Comparison of ENCODE assay signal across 13 mouse cellular contexts in genomic region chr16:58461856-58462518, GRCm38 (mm10). TPM values are rescaled to one million over a fixed set of nuclear protein-coding genes. Genes with fewer than 3 reads are reported as not detected.
DNase-seq lines count a peak whose midpoint lies in the region; ATAC-seq and TF ChIP-seq lines count a peak whose summit lies in the region.
"Had no signal": no experiment of that assay in that cellular context is flagged by ENCODE, and none has a peak within 500 bp of the region (broad histone marks: within the 10 kb centered on the region; RNA-seq: fewer than 3 reads in every experiment).

No protein-coding gene starts in this region.

- in situ Hi-C loops in CH12.LX (cut with MboI; ENCODE audit: low pct_ligation_motif_present, low pct_unique_long_range_greater_than_20kb, low sequenced_read_pairs): loop anchor here (5.0 kb wide), 1 partner anchor 160 kb away; no protein-coding TSS in a partner anchor

- H3K27ac ChIP-seq in hindbrain, postnatal 0 days: no peak overlapping the region
- no peak overlapping the region for H3K27ac ChIP-seq in hindbrain, embryonic 10.5 days
- no peak overlapping the region for H3K27ac ChIP-seq in CH12.LX (ENCODE audit: insufficient read depth, low read depth)
- H3K27ac ChIP-seq in forebrain, postnatal 0 days (ENCODE audit: low read depth, low read length): no peak overlapping the region
- no peak overlapping the region for H3K27ac ChIP-seq in kidney, embryonic 16.5 days (ENCODE audit: low read length)
- no peak overlapping the region for H3K27ac ChIP-seq in midbrain, embryonic 15.5 days
- H3K27ac ChIP-seq: embryonic facial prominence, embryonic 13.5 days; macrophage; neural tube, embryonic 13.5 days had no signal

- no peaks in the 10 kb centered on the region for H3K79me2 ChIP-seq in CH12.LX (replicated peaks; ENCODE audit: control insufficient read depth, extremely low read depth, insufficient read depth, poor library complexity, severe bottlenecking)

- no peaks in the 10 kb centered on the region for H3K4me1 ChIP-seq in hindbrain, postnatal 0 days (ENCODE audit: insufficient read depth, low read length)
- H3K4me1 ChIP-seq in hindbrain, embryonic 10.5 days (replicated peaks): no peaks in the 10 kb centered on the region
- peaks cover 13 to 42% of the 10 kb centered on the region in 2 experiments for H3K4me1 ChIP-seq in CH12.LX (ENCODE audit: control insufficient read depth in 1 of 2, insufficient read depth in 2 of 2)
- H3K4me1 ChIP-seq in forebrain, postnatal 0 days (ENCODE audit: insufficient read depth): no peaks in the 10 kb centered on the region
- 0 out of 2 replicates have a peak, but pooled peaks cover 1% of the 10 kb centered on the region for H3K4me1 ChIP-seq in kidney, embryonic 16.5 days (ENCODE audit: insufficient read depth, low read length)
- no peaks in the 10 kb centered on the region for H3K4me1 ChIP-seq in midbrain, embryonic 15.5 days
- H3K4me1 ChIP-seq: embryonic facial prominence, embryonic 13.5 days; neural tube, embryonic 13.5 days had no signal

- WGBS in hindbrain, postnatal 0 days: 91% methylated on average over 2 of the region's 2 CpGs
- WGBS in hindbrain, embryonic 10.5 days: 93% methylated on average over 2 of the region's 2 CpGs
- 96% methylated on average over 2 of the region's 2 CpGs for WGBS in forebrain, postnatal 0 days
- 93% methylated on average over 2 of the region's 2 CpGs for WGBS in kidney, embryonic 16.5 days
- 92% methylated on average over 2 of the region's 2 CpGs for WGBS in midbrain, embryonic 15.5 days

- peak; percentile 83 for TF ChIP-seq RAD21 in CH12.LX (IDR thresholded peaks at IDR 0.05; ENCODE audit: low read depth, low read length)

- no peak for TF ChIP-seq EP300 in CH12.LX (IDR thresholded peaks at IDR 0.05; ENCODE audit: low read length)

- peaks cover 19% of the 10 kb centered on the region for H3K36me3 ChIP-seq in hindbrain, postnatal 0 days (ENCODE audit: insufficient read depth, low read length)
- H3K36me3 ChIP-seq in hindbrain, embryonic 10.5 days: peaks cover 94% of the 10 kb centered on the region
- H3K36me3 ChIP-seq in CH12.LX (replicated peaks in 1 of 2; ENCODE audit: control insufficient read depth in 1 of 2, insufficient read depth in 1 of 2, low read length in 1 of 2): peaks cover 13 to 37% of the 10 kb centered on the region in 2 experiments
- peaks cover 45% of the 10 kb centered on the region for H3K36me3 ChIP-seq in forebrain, postnatal 0 days (ENCODE audit: insufficient read depth)
- peaks cover 30% of the 10 kb centered on the region; the same call in 1 of the 2 replicates for H3K36me3 ChIP-seq in kidney, embryonic 16.5 days (ENCODE audit: insufficient read depth, low read length)
- H3K36me3 ChIP-seq in midbrain, embryonic 15.5 days (replicated peaks): peaks cover 11% of the 10 kb centered on the region; the same call in 1 of the 2 replicates

- no peaks in the 10 kb centered on the region for H3K9me3 ChIP-seq in hindbrain, postnatal 0 days (ENCODE audit: low read length)
- H3K9me3 ChIP-seq in hindbrain, embryonic 10.5 days: no peaks in the 10 kb centered on the region
- no peaks in the 10 kb centered on the region for H3K9me3 ChIP-seq in CH12.LX (replicated peaks; ENCODE audit: low read length)
- no peaks in the 10 kb centered on the region for H3K9me3 ChIP-seq in forebrain, postnatal 0 days (ENCODE audit: low read length)
- H3K9me3 ChIP-seq in kidney, embryonic 16.5 days (ENCODE audit: low read length): no peaks in the 10 kb centered on the region
- H3K9me3 ChIP-seq in midbrain, embryonic 15.5 days: no peaks in the 10 kb centered on the region
- H3K9me3 ChIP-seq: embryonic facial prominence, embryonic 13.5 days; neural tube, embryonic 13.5 days had no signal

- dilution Hi-C loops in CH12.LX (cut with MboI; ENCODE audit: extremely low pct_ligation_motif_present, extremely low pct_unique_long_range_greater_than_20kb, low sequenced_read_pairs): no loop called here

- H3K27me3 ChIP-seq in hindbrain, postnatal 0 days (ENCODE audit: insufficient read depth, low read length): no peaks in the 10 kb centered on the region
- H3K27me3 ChIP-seq in hindbrain, embryonic 10.5 days (ENCODE audit: insufficient read depth, poor library complexity, severe bottlenecking): no peaks in the 10 kb centered on the region
- no peaks in the 10 kb centered on the region for H3K27me3 ChIP-seq in CH12.LX (replicated peaks)
- H3K27me3 ChIP-seq in forebrain, postnatal 0 days (ENCODE audit: insufficient read depth, low read length): no peaks in the 10 kb centered on the region
- H3K27me3 ChIP-seq in kidney, embryonic 16.5 days (ENCODE audit: insufficient read depth, low read length): no peaks in the 10 kb centered on the region
- H3K27me3 ChIP-seq in midbrain, embryonic 15.5 days (replicated peaks): no peaks in the 10 kb centered on the region
- H3K27me3 ChIP-seq: embryonic facial prominence, embryonic 13.5 days; neural tube, embryonic 13.5 days had no signal

- no peak overlapping the region for H3K9ac ChIP-seq in hindbrain, postnatal 0 days (replicated peaks; ENCODE audit: low read length)
- H3K9ac ChIP-seq in CH12.LX (ENCODE audit: insufficient read depth, low read depth): no peak overlapping the region
- H3K9ac ChIP-seq in forebrain, postnatal 0 days: no peak overlapping the region
- H3K9ac ChIP-seq in kidney, embryonic 16.5 days (replicated peaks; ENCODE audit: low read length): no peak overlapping the region
- no peak overlapping the region for H3K9ac ChIP-seq in midbrain, embryonic 15.5 days
- H3K9ac ChIP-seq: embryonic facial prominence, embryonic 13.5 days; neural tube, embryonic 13.5 days had no signal

- H3K4me3 ChIP-seq in hindbrain, postnatal 0 days (ENCODE audit: low read length): no peak overlapping the region
- H3K4me3 ChIP-seq in hindbrain, embryonic 10.5 days: no peak overlapping the region
- H3K4me3 ChIP-seq in CH12.LX (replicated peaks in 1 of 3; ENCODE audit: low read depth in 2 of 3, low read length in 2 of 3, poor library complexity in 1 of 3): no peak overlapping the region
- H3K4me3 ChIP-seq in forebrain, postnatal 0 days (ENCODE audit: low read depth, low read length): no peak overlapping the region
- H3K4me3 ChIP-seq in kidney, embryonic 16.5 days (ENCODE audit: low read length): no peak overlapping the region
- H3K4me3 ChIP-seq in midbrain, embryonic 15.5 days: no peak overlapping the region
- H3K4me3 ChIP-seq: embryonic facial prominence, embryonic 13.5 days; neural tube, embryonic 13.5 days had no signal

- TF ChIP-seq POLR2A in CH12.LX (IDR thresholded peaks at IDR 0.05; ENCODE audit: low read depth, low read length): no peak

- DNase-seq in hindbrain, postnatal 0 days (ENCODE audit: low spot score): no peak
- no peak for DNase-seq in hindbrain, embryonic 10.5 days (ENCODE audit: low spot score)
- peak; percentile 42 for DNase-seq in 416B (ENCODE audit: low read depth)
- no peak for DNase-seq in CH12.LX (ENCODE audit: extremely low read depth)
- DNase-seq in forebrain, postnatal 0 days: no peak
- DNase-seq in adrenal gland, adult 18-20 months (ENCODE audit: low spot score in 2 of 2): no peak
- DNase-seq: kidney, adult 18-20 months; thymus, postnatal 4 days had no signal

- ATAC-seq in hindbrain, postnatal 0 days: no peak
- ATAC-seq in forebrain, postnatal 0 days: no peak
- no peak for ATAC-seq in kidney, embryonic 16.5 days (ENCODE audit: low FRiP score, low TSS enrichment)
- no peak for ATAC-seq in midbrain, embryonic 15.5 days (replicated peaks)

- TF ChIP-seq CTCF in hindbrain, postnatal 0 days (IDR thresholded peaks at IDR 0.05; ENCODE audit: low read depth): peak; percentile 60
- peak; percentile 48 to 79 for TF ChIP-seq CTCF in CH12.LX (conservative IDR thresholded peaks at IDR 0.05 in 1 of 2, IDR thresholded peaks at IDR 0.05 in 1 of 2; ENCODE audit: low read depth in 2 of 2, low read length in 2 of 2)
- peak; percentile 48 for TF ChIP-seq CTCF in forebrain, postnatal 0 days (IDR thresholded peaks at IDR 0.05; ENCODE audit: low read depth)

- no peak overlapping the region for H3K4me2 ChIP-seq in hindbrain, postnatal 0 days (ENCODE audit: low read depth, low read length)
- no peak overlapping the region for H3K4me2 ChIP-seq in CH12.LX (ENCODE audit: insufficient read depth, low read depth, poor library complexity, severe bottlenecking)
- H3K4me2 ChIP-seq in forebrain, postnatal 0 days (ENCODE audit: low read depth): no peak overlapping the region
- no peak overlapping the region for H3K4me2 ChIP-seq in kidney, embryonic 16.5 days (replicated peaks; ENCODE audit: low read depth, low read length)
- H3K4me2 ChIP-seq in midbrain, embryonic 15.5 days: no peak overlapping the region
- H3K4me2 ChIP-seq: embryonic facial prominence, embryonic 13.5 days; neural tube, embryonic 13.5 days had no signal

TF ChIP-seq in CH12.LX, 34 proteins besides CTCF, POLR2A, EP300 and RAD21:
- TF ChIP-seq E2F4 (IDR thresholded peaks at IDR 0.05; ENCODE audit: insufficient replicate concordance, low read depth, low read length) (no peak), GABPA (IDR thresholded peaks at IDR 0.05; ENCODE audit: insufficient replicate concordance, low read depth, low read length) (no peak), SMC3 (IDR thresholded peaks at IDR 0.05; ENCODE audit: low read depth, low read length) (peak; percentile 87), MEF2A (IDR thresholded peaks at IDR 0.05; ENCODE audit: borderline replicate concordance, low read depth, low read length) (no peak), HCFC1 (IDR thresholded peaks at IDR 0.05; ENCODE audit: low read depth, low read length) (no peak), ZNF384 (IDR thresholded peaks at IDR 0.05; ENCODE audit: low read depth, low read length) (peak; percentile 64), JUND (conservative IDR thresholded peaks at IDR 0.05; ENCODE audit: low read depth, low read length) (no peak), ZC3H11A (IDR thresholded peaks at IDR 0.05; ENCODE audit: low read depth, low read length) (peak; percentile 90)

RNA-seq across cellular contexts. Expression of gene Dcbld2, which starts 53.7 kb away (rescaled TPM):
- 28.9 and 37.1 TPM in 2 replicates for total RNA-seq in hindbrain, postnatal 0 days (2014; rRNA removed)
- 3.7 and 4.4 TPM in 2 replicates for polyA plus RNA-seq in hindbrain, postnatal 0 days (2015; fragmentation: Nextera tagmentation; extraction: Ambion mirVana)
- polyA plus RNA-seq in hindbrain, embryonic 10.5 days (2016; fragmentation: Nextera tagmentation; extraction: Ambion mirVana): 6.5 and 7.3 TPM in 2 replicates
- total RNA-seq in CH12.LX (2012; rRNA removed): 3.3 and 3.4 TPM in 2 replicates
- total RNA-seq in CH12.LX (2014; rRNA removed): 3.7 and 4.1 TPM in 2 replicates
- polyA plus RNA-seq in CH12.LX (2012; ENCODE audit: insufficient read length, low read depth): 1.9 and 2.2 TPM in 2 replicates
- total RNA-seq in forebrain, postnatal 0 days (2014; rRNA removed): 21.0 and 24.7 TPM in 2 replicates
- polyA plus RNA-seq in forebrain, postnatal 0 days (2015; fragmentation: Nextera tagmentation; extraction: Ambion mirVana): 1.8 and 3.0 TPM in 2 replicates
- total RNA-seq in adrenal gland, adult 18-20 months (2021): 10 to 100 TPM in 1 of 2 experiments, 1 to 10 TPM in 1; 8.3 to 11.6 TPM
- 4.1 and 5.3 TPM in 2 replicates for polyA plus RNA-seq in kidney, embryonic 16.5 days (2015; fragmentation: Nextera tagmentation; extraction: Ambion mirVana)
- 8.3 and 8.7 TPM in 2 replicates for polyA plus RNA-seq in midbrain, embryonic 15.5 days (2015; fragmentation: Nextera tagmentation; extraction: Ambion mirVana)
